Mouse (Mus musculus) heart, embryonic 11.5 days (tissue): ENCODE measurements around the gene Ccnd3. TPM values are rescaled to one million over a fixed set of nuclear protein-coding genes. Genes with fewer than 3 reads are reported as not detected.

Experiments
- ATAC-seq: fragments of 200-750 bp; cut with Nextera tagmentation; replicated peaks from 2 replicates; pipeline ENCODE4 v1.8.0; 2017; ENCODE audit warnings: moderate library complexity; ENCODE audit not compliant: insufficient number of reproducible peaks, low FRiP score, low TSS enrichment
- H3K27ac ChIP-seq: fragments of 300-500 bp; sonication (generic); 2 replicates; pipeline ENCODE4 v1.5.1; 2014; ENCODE audit warnings: mild to moderate bottlenecking, low read depth, low read length
- H3K27me3 ChIP-seq: fragments of 300-500 bp; sonication (generic); 2 replicates; pipeline ENCODE4 v1.6.1; 2014; ENCODE audit warnings: mild to moderate bottlenecking, low read length, mixed read lengths; ENCODE audit not compliant: control insufficient read depth, insufficient read depth
- H3K36me3 ChIP-seq: fragments of 300-500 bp; sonication (generic); 2 replicates; pipeline ENCODE4 v1.6.1; 2014; ENCODE audit warnings: mild to moderate bottlenecking, low read length, moderate library complexity, mixed read lengths; ENCODE audit not compliant: control insufficient read depth, insufficient read depth
- H3K4me1 ChIP-seq: fragments of 300-500 bp; sonication (generic); 2 replicates; pipeline ENCODE4 v1.6.1; 2014; ENCODE audit warnings: low read length; ENCODE audit not compliant: control insufficient read depth, insufficient read depth
- H3K4me2 ChIP-seq: fragments of 300-500 bp; sonication (generic); 2 replicates; pipeline ENCODE4 v1.6.1; 2014; ENCODE audit warnings: mild to moderate bottlenecking, moderate library complexity
- H3K4me3 ChIP-seq: fragments of 300-500 bp; sonication (generic); 2 replicates; pipeline ENCODE4 v1.5.1; 2014; ENCODE audit warnings: low read depth, low read length
- H3K9ac ChIP-seq: fragments of 300-500 bp; sonication (generic); 2 replicates; pipeline ENCODE4 v1.6.1; 2014; ENCODE audit warnings: mild to moderate bottlenecking, low read depth, low read length, moderate library complexity
- H3K9me3 ChIP-seq: fragments of 300-500 bp; sonication (generic); replicated peaks from 2 replicates; pipeline ENCODE4 v1.6.1; 2016; ENCODE audit warnings: low read length; ENCODE audit not compliant: control insufficient read depth
- WGBS: fragments of 180-500 bp; shearing (Covaris S2); extraction: QIAGEN DNeasy Blood & Tissue Kit; methylation state at CpG from one replicate; pipeline ENCODE4 v1.1.7; 2014; ENCODE audit not compliant: insufficient replicate concordance; 5-methylcytosine and 5-hydroxymethylcytosine counted together
- polyA plus RNA-seq: library from polyadenylated mRNA; unstranded; fragments of >200 nt; fragmentation: Nextera tagmentation; extraction: Ambion mirVana; gene quantifications from 2 replicates; pipeline ENCODE4 v1.2.1, GENCODE M21; 2014

Ccnd3 gene
- polyA plus RNA-seq, 1 experiment from 2014 or later: 565 TPM

DNA sequence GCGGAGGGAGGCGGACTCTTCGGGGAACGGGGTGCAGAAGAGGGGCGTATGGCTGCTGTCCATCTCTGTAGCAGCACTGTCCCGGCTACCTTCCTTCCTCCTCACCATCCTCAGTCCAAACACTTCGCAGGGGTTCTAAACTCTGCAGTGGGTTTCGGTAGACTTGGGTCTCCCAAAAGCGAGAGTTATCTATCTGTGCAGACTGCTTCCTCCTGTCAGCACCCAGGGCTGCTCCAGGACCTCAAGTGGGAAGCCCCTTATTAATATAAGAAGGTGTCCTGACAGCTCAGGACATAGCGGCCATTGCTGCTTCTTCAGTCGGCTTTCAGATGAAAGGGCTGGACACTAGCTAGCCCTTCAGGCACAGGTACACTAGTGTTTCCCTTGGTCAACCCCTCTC is 39.8 kb upstream of the Ccnd3 start:
- no peak for ATAC-seq
- H3K4me2 ChIP-seq: no peak overlapping the region
- H3K27ac ChIP-seq: no peak overlapping the region

DNA sequence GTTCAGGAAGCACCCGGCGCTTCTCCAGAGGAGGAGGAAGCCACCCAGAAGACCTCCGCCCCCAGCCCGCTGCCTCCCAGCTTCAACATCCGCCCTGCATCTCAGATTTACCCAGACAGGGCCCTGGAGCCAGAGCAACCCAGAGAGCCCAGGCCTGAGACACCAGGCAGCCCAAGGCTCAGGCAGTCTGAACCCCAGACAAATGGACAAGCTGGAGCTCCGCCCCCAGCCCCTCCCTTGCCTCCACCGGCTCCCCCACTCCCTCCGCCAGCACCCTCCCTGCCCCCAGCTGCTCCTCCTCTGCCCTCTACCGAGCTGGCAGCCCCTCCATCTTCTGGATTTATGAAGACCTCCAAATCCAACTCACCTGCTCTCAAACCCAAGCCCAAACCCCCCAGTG is 38.6 kb upstream of the Ccnd3 start:
- WGBS: 38% methylated on average over 9 of the region's 9 CpGs
- H3K27ac ChIP-seq: no peak overlapping the region
- no peaks in the 10 kb centered on the region for H3K36me3 ChIP-seq
- no peak overlapping the region for H3K4me2 ChIP-seq
- peaks cover 36% of the 10 kb centered on the region for H3K27me3 ChIP-seq
- ATAC-seq: no peak
- no peaks in the 10 kb centered on the region for H3K9me3 ChIP-seq
- H3K4me1 ChIP-seq: peaks cover 36% of the 10 kb centered on the region
- no peak overlapping the region for H3K9ac ChIP-seq
- H3K4me3 ChIP-seq: no peak overlapping the region

More for the DNA sequence above, 39.8 kb upstream of the Ccnd3 start:
- 63% methylated on average over 11 of the region's 11 CpGs for WGBS
- Histone ChIP-seq H3K4me3 (no peak overlapping the region), H3K9me3 (no peaks in the 10 kb centered on the region), H3K9ac (no peak overlapping the region), H3K36me3 (no peaks in the 10 kb centered on the region), H3K4me1 (peaks cover 36% of the 10 kb centered on the region), H3K27me3 (peaks cover 36% of the 10 kb centered on the region)

DNA sequence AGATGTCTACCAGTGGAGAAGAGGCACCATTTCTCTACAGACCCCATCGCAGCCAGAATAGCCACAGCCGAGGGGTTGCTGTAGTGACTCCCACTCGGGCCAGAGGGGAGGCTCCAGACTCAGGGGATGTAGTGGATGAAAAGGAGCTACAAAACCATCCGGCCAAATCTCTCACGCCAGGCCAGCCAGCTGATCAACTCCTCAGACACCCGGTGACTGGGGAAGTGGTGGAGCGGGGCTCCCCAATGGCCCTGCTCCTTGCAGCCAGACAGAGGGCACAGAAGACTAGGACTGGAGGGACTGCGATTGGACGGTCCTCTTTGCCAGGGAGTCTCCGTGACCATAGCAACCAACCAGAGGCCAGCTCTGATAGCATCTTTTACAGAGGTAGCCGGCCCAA is 37.2 kb upstream of the Ccnd3 start:
- WGBS: 61% methylated on average over 11 of the region's 11 CpGs
- ATAC-seq: no peak
- Histone ChIP-seq H3K27ac (no peak overlapping the region), H3K9me3 (no peaks in the 10 kb centered on the region), H3K27me3 (peaks cover 36% of the 10 kb centered on the region), H3K36me3 (no peaks in the 10 kb centered on the region), H3K4me1 (peaks cover 35% of the 10 kb centered on the region), H3K4me3 (peak overlapping the region; percentile 34; the same call in 1 of the 2 replicates), H3K4me2 (peak overlapping the region; percentile 63; the same call in 1 of the 2 replicates), H3K9ac (no peak overlapping the region; the same call in 1 of the 2 replicates)

DNA sequence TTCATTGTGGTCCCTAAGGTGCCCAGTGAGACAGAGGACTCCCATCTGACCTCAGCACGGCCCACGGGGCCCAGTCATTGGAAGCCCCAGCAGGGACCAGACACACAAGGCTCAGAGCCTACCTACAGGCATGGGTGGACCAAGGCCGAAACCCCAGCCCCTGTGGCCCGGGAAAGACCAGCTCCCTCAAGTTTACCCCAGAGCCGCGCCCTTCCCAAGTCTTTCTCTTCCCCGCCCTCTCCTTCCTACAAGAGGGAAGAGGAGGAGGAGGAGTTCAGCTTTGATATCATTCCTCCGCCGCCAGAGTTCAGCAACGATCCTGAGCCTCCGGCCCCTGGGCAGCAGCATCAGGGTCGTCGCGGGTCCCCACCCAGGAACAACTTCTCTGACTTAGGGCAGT is 36.8 kb upstream of the Ccnd3 start:
- Histone ChIP-seq H3K27me3 (peaks cover 36% of the 10 kb centered on the region), H3K9ac (peak overlapping the region; percentile 56), H3K4me2 (peak overlapping the region; percentile 63), H3K36me3 (no peaks in the 10 kb centered on the region), H3K9me3 (no peaks in the 10 kb centered on the region), H3K27ac (no peak overlapping the region), H3K4me1 (peaks cover 32% of the 10 kb centered on the region), H3K4me3 (peak overlapping the region; percentile 34)
- 13% methylated on average over 13 of the region's 14 CpGs for WGBS
- ATAC-seq: no peak

- peak overlapping the region; percentile 63 for H3K4me2 ChIP-seq
- H3K36me3 ChIP-seq: no peaks in the 10 kb centered on the region
- no peaks in the 10 kb centered on the region for H3K9me3 ChIP-seq
- 3% methylated on average over 34 of the region's 34 CpGs for WGBS
- no peak for ATAC-seq
- peaks cover 28% of the 10 kb centered on the region for H3K4me1 ChIP-seq
- peak overlapping the region; percentile 34 for H3K4me3 ChIP-seq
- no peak overlapping the region for H3K27ac ChIP-seq
- peak overlapping the region; percentile 56 for H3K9ac ChIP-seq
- peaks cover 36% of the 10 kb centered on the region for H3K27me3 ChIP-seq
Measured at GRCm38 (mm10) chr17:47468466-47468865, 36.4 kb upstream of the Ccnd3 start.

GRCm38 (mm10) chr17:47469642-47470041 is 35.2 kb upstream of the Ccnd3 start:
- no peak for ATAC-seq
- Histone ChIP-seq H3K9me3 (no peaks in the 10 kb centered on the region), H3K4me2 (no peak overlapping the region), H3K27ac (no peak overlapping the region), H3K27me3 (peaks cover 36% of the 10 kb centered on the region), H3K4me1 (peaks cover 20% of the 10 kb centered on the region), H3K9ac (no peak overlapping the region), H3K36me3 (no peaks in the 10 kb centered on the region), H3K4me3 (no peak overlapping the region)
- WGBS: 80% methylated on average over 4 of the region's 4 CpGs

DNA sequence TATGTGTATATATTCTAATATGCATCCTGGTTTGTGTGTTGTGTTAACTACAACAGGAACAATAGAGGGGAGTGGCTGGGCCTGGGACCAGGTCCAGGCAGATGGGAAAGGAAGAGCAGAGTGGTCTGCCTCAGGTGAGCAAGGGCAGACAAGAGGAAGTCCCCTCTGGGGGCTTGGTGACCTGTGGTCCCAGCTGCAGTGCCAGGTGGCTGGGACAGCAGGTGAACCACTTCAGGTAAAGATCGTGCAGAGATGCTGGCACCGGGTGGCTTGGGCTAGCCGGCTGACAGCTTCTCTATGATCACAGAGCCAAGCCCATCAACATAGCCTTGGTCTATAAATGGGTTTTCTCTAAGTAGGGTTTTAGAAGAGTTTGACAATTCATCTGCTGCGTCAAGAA is 34.7 kb upstream of the Ccnd3 start:
- WGBS: 85% methylated on average over 4 of the region's 4 CpGs
- Histone ChIP-seq H3K36me3 (no peaks in the 10 kb centered on the region), H3K27me3 (peaks cover 35% of the 10 kb centered on the region), H3K4me2 (no peak overlapping the region), H3K4me3 (no peak overlapping the region), H3K9ac (no peak overlapping the region), H3K4me1 (peaks cover 20% of the 10 kb centered on the region), H3K27ac (no peak overlapping the region), H3K9me3 (no peaks in the 10 kb centered on the region)
- ATAC-seq: no peak

GRCm38 (mm10) chr17:47470686-47471085 is 34.2 kb upstream of the Ccnd3 start:
- Histone ChIP-seq H3K4me1 (peaks cover 20% of the 10 kb centered on the region), H3K27ac (no peak overlapping the region), H3K9ac (no peak overlapping the region), H3K4me2 (no peak overlapping the region), H3K27me3 (peaks cover 30% of the 10 kb centered on the region), H3K4me3 (no peak overlapping the region), H3K36me3 (no peaks in the 10 kb centered on the region), H3K9me3 (no peaks in the 10 kb centered on the region)
- ATAC-seq: no peak
- WGBS: 79% methylated on average over 5 of the region's 5 CpGs
